Mouse (Mus musculus): ENCODE results near the gene Sbno2. TPM values are rescaled to one million over a fixed set of nuclear protein-coding genes. Genes with fewer than 3 reads are reported as not detected.

The Sbno2 gene
- total RNA-seq, 2 experiments from 2014 or later, result 16.9 to 19.1 TPM

GRCm38 (mm10) chr10:80020603-80021319 lies 84.6 kb downstream of the Sbno2 start:
- no peak for ATAC-seq (replicated peaks; ENCODE audit: poor library complexity)

DNA sequence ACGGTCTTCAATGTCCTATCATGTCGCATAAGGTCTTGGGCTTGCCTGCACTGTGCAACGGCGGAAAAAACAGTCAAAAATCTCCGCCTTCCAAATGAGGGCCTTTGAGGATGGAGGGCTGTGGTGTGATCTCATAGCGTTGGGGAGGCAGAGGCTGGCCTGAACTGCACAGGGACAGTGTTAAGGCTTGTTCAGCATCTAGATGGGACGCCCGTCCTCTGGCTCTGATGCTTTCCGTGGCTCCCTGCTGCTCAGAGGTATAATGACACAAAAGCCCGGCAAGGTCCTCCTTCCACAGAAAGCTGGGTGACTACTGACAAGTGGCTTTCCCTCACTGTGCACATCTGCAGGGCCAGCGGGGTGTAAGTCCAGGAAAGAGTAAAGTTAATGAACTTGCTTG lies 85.2 kb downstream of the Sbno2 start:
- no peak for ATAC-seq (replicated peaks; ENCODE audit: poor library complexity)

GRCm38 (mm10) chr10:80019471-80020131 lies 85.8 kb downstream of the Sbno2 start:
- ATAC-seq (replicated peaks; ENCODE audit: poor library complexity), result no peak

- 0 out of 2 replicates have a peak, but pooled peaks have one; percentile 7 for ATAC-seq (replicated peaks; ENCODE audit: poor library complexity)
These were observed 86.6 kb downstream of the Sbno2 start for GRCm38 (mm10) chr10:80018739-80019297.

GRCm38 (mm10) chr10:80017771-80018170 lies 87.6 kb downstream of the Sbno2 start:
- ATAC-seq (replicated peaks; ENCODE audit: poor library complexity), result no peak

DNA sequence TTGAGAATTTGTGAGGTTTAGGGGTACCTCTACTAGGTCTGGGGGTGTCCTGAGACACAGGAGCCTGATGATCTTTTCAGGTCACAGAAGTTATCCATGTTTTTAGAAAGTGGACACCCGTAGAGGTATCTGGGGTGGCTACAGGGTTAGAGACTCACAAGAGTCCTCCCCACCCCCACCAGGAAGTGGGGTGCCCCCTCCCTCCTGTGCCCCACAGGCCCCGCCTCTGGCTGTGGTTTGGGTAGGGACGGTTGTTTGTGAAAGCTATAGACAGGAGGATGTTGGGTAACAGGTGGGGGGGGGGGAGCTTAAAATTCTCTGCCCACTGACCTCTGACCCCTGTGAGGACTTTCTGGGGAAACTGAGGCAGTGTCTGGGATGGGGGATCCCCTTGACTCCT lies 88.0 kb downstream of the Sbno2 start:
- ATAC-seq (replicated peaks; ENCODE audit: poor library complexity), result peak; percentile 59

DNA sequence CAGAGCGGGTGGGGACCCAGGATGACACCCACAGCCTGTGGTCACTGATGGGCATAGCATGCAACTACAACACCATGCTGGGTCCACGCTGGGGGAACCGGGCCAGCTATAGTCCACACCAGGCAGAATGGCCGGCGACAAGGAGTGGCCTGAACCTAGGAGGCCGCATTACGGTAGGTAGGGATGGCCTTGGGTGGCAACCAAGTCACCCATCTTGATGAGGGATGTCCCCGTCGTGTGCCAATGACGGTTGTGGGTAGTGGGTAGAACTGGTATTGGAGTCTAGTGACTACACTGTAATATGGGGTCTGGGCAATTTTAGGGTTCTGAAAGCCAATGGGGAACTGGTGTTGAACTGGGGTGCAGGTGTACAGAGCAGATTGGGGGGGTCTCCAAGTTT lies 88.4 kb downstream of the Sbno2 start:
- peak; percentile 26 for ATAC-seq (replicated peaks; ENCODE audit: poor library complexity)

DNA sequence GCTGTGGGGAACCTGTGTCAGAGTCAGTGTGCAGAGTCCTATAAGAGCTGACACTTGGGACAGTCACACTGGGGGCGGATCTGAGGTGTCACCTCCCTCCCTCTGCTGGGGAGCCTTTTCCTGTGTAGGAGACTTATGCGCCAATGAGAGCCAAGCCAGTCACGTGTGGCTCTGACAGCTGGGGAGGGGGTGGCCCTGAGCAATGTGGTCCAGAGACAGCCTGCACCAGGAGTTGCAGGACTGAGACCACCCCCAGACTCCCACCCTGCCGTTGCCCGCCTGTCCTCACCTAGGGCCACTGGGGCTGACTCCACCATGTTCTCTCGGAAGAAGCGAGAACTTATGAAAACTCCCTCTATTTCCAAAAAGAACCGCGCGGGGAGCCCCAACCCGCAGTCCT lies 88.9 kb downstream of the Sbno2 start, which contains the start of gene Arhgap45:
Arhgap45 (plus strand) TSS at position 143 of the 400 bp plus-strand sequence.
- ATAC-seq (replicated peaks; ENCODE audit: poor library complexity), result peak; percentile 80

DNA sequence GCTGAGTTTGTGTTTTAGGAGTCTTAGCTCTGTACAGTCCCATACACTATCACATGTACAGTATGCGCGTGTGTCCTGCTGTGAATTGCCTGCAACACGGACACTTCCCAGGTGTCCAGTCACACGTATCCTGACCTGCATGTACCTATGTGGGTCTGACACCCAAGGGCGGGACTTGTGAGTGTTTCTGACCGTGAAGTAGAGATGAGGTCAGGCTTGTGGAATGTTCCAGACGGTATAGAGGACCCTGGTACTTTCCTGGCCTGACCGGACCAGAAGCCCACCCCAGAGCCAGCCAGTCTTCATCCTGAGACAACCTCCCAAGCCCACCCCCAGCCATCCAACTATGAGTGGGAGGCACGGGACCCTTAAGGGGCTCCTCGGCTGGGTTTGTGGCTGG lies 89.8 kb downstream of the Sbno2 start:
- no peak for ATAC-seq (replicated peaks; ENCODE audit: poor library complexity)

GRCm38 (mm10) chr10:80014484-80015290 lies 90.7 kb downstream of the Sbno2 start:
- ATAC-seq (replicated peaks; ENCODE audit: poor library complexity), result no peak

DNA sequence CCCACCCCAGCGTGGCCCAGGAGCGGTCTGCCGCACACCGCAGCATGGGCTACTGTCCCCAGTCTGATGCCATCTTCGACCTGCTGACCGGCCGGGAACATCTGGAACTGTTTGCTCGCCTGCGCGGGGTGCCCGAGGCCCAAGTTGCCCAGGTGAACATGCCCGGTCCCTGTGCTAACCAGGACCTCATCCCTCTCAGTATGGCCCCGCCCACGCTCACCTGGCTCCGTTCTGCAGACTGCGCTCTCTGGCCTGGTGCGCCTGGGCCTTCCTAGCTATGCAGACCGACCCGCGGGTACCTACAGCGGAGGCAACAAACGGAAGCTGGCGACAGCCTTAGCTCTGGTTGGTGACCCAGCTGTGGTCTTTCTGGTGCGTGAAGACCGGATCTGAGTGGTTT lies 91.8 kb downstream of the Sbno2 start:
- no peak for ATAC-seq (replicated peaks; ENCODE audit: poor library complexity)

- ATAC-seq (replicated peaks; ENCODE audit: poor library complexity), result no peak
These were observed 93.6 kb downstream of the Sbno2 start for GRCm38 (mm10) chr10:80011740-80012139.

Other genes starting within 250 kb of the Sbno2 start
Only the 30 nearest of the 34 such genes appear.
- gene Elane, start 219.3 kb downstream of the Sbno2 start, total RNA-seq (2015), result 6,143 and 8,228 TPM in 2 replicates
- gene Elane, start 219.3 kb downstream of the Sbno2 start, total RNA-seq (2017), result 2,359 and 2,989 TPM in 2 replicates
- 0.49 and 0.56 TPM in 2 replicates for gene Cfd, start 214.7 kb downstream of the Sbno2 start, total RNA-seq (2015)
- 1.2 TPM in 1 of 2 replicates, not detected in the other for gene Cfd, start 214.7 kb downstream of the Sbno2 start, total RNA-seq (2017)
- gene Med16, start 196.6 kb downstream of the Sbno2 start, total RNA-seq (2015), result 13.9 and 14.4 TPM in 2 replicates
- gene Med16, start 196.6 kb downstream of the Sbno2 start, total RNA-seq (2017), result 22.1 and 24.8 TPM in 2 replicates
- not detected in 2 replicates for gene Gm26602, start 194.7 kb downstream of the Sbno2 start, total RNA-seq (2015)
- gene Gm26602, start 194.7 kb downstream of the Sbno2 start, total RNA-seq (2017), result not detected in 2 replicates
- gene Kiss1r, start 188.6 kb downstream of the Sbno2 start, total RNA-seq (2015), result 0.15 TPM in 2 replicates
- 0.25 and 1.3 TPM in 2 replicates for gene Kiss1r, start 188.6 kb downstream of the Sbno2 start, total RNA-seq (2017)
- 72.3 and 78.7 TPM in 2 replicates for gene R3hdm4, start 184.4 kb downstream of the Sbno2 start, total RNA-seq (2015)
- 35.1 and 50.7 TPM in 2 replicates for gene R3hdm4, start 184.4 kb downstream of the Sbno2 start, total RNA-seq (2017)
- 19.9 and 21.6 TPM in 2 replicates for gene Arid3a, start 178.5 kb downstream of the Sbno2 start, total RNA-seq (2015)
- 31.0 and 32.2 TPM in 2 replicates for gene Arid3a, start 178.5 kb downstream of the Sbno2 start, total RNA-seq (2017)
- 36.8 and 57.4 TPM in 2 replicates for gene Wdr18, start 145.4 kb downstream of the Sbno2 start, total RNA-seq (2015)
- gene Wdr18, start 145.4 kb downstream of the Sbno2 start, total RNA-seq (2017), result 24.6 and 29.7 TPM in 2 replicates
- gene Grin3b, start 134.9 kb downstream of the Sbno2 start, total RNA-seq (2015), result not detected in 2 replicates
- gene Grin3b, start 134.9 kb downstream of the Sbno2 start, total RNA-seq (2017), result not detected in 2 replicates
- 38.9 and 44.2 TPM in 2 replicates for gene Tmem259, start 121.2 kb downstream of the Sbno2 start, total RNA-seq (2015)
- 44.6 and 54.8 TPM in 2 replicates for gene Tmem259, start 121.2 kb downstream of the Sbno2 start, total RNA-seq (2017)
- gene Cnn2, start 117.0 kb downstream of the Sbno2 start, total RNA-seq (2015), result 50.5 and 52.8 TPM in 2 replicates
- 73.3 and 84.1 TPM in 2 replicates for gene Cnn2, start 117.0 kb downstream of the Sbno2 start, total RNA-seq (2017)
- 15.4 and 15.8 TPM in 2 replicates for gene Abca7, start 109.1 kb downstream of the Sbno2 start, total RNA-seq (2015)
- 17.0 and 17.5 TPM in 2 replicates for gene Abca7, start 109.1 kb downstream of the Sbno2 start, total RNA-seq (2017)
- gene Arhgap45, start 88.9 kb downstream of the Sbno2 start, total RNA-seq (2015), result 64.1 and 69.0 TPM in 2 replicates
- gene Arhgap45, start 88.9 kb downstream of the Sbno2 start, total RNA-seq (2017), result 112 and 121 TPM in 2 replicates
- 93.3 and 99.5 TPM in 2 replicates for gene Polr2e, start 65.8 kb downstream of the Sbno2 start, total RNA-seq (2015)
- gene Polr2e, start 65.8 kb downstream of the Sbno2 start, total RNA-seq (2017), result 74.3 and 89.9 TPM in 2 replicates
- gene Gpx4, start 58.4 kb downstream of the Sbno2 start, total RNA-seq (2015), result 253 and 271 TPM in 2 replicates
- gene Gpx4, start 58.4 kb downstream of the Sbno2 start, total RNA-seq (2017), result 358 and 365 TPM in 2 replicates
- 71.7 and 81.1 TPM in 2 replicates for gene Stk11, start 10.2 kb upstream of the Sbno2 start, total RNA-seq (2015)
- gene Stk11, start 10.2 kb upstream of the Sbno2 start, total RNA-seq (2017), result 159 and 172 TPM in 2 replicates
- gene Atp5d, start 33.1 kb upstream of the Sbno2 start, total RNA-seq (2015), result 187 and 199 TPM in 2 replicates
- 37.6 and 39.3 TPM in 2 replicates for gene Atp5d, start 33.1 kb upstream of the Sbno2 start, total RNA-seq (2017)
- 3.8 and 4.8 TPM in 2 replicates for gene Cbarp, start 35.3 kb upstream of the Sbno2 start, total RNA-seq (2015)
- gene Cbarp, start 35.3 kb upstream of the Sbno2 start, total RNA-seq (2017), result 2.0 and 2.2 TPM in 2 replicates
- gene Midn, start 42.7 kb upstream of the Sbno2 start, total RNA-seq (2015), result 21.4 and 22.2 TPM in 2 replicates
- 12.7 and 17.9 TPM in 2 replicates for gene Midn, start 42.7 kb upstream of the Sbno2 start, total RNA-seq (2017)
- gene Cirbp, start 60.4 kb upstream of the Sbno2 start, total RNA-seq (2015), result 16.1 and 18.4 TPM in 2 replicates
- gene Cirbp, start 60.4 kb upstream of the Sbno2 start, total RNA-seq (2017), result 35.4 and 60.4 TPM in 2 replicates
- gene 1600002K03Rik, start 67.4 kb upstream of the Sbno2 start, total RNA-seq (2015), result 17.2 and 18.2 TPM in 2 replicates
- 13.4 and 13.5 TPM in 2 replicates for gene 1600002K03Rik, start 67.4 kb upstream of the Sbno2 start, total RNA-seq (2017)
- 0.54 TPM in 1 of 2 replicates, not detected in the other for gene Efna2, start 73.9 kb upstream of the Sbno2 start, total RNA-seq (2015)
- gene Efna2, start 73.9 kb upstream of the Sbno2 start, total RNA-seq (2017), result 0.37 TPM in 1 of 2 replicates, not detected in the other
- gene Mum1, start 120.9 kb upstream of the Sbno2 start, total RNA-seq (2015), result 27.6 and 30.9 TPM in 2 replicates
- gene Mum1, start 120.9 kb upstream of the Sbno2 start, total RNA-seq (2017), result 28.9 and 30.0 TPM in 2 replicates
- gene Ndufs7, start 143.6 kb upstream of the Sbno2 start, total RNA-seq (2015), result 138 and 162 TPM in 2 replicates
- 106 and 135 TPM in 2 replicates for gene Ndufs7, start 143.6 kb upstream of the Sbno2 start, total RNA-seq (2017)
- gene Gamt, start 155.4 kb upstream of the Sbno2 start, total RNA-seq (2015), result 3.2 and 3.7 TPM in 2 replicates
- 2.5 and 7.4 TPM in 2 replicates for gene Gamt, start 155.4 kb upstream of the Sbno2 start, total RNA-seq (2017)
- 55.4 and 61.6 TPM in 2 replicates for gene Dazap1, start 155.9 kb upstream of the Sbno2 start, total RNA-seq (2015)
- gene Dazap1, start 155.9 kb upstream of the Sbno2 start, total RNA-seq (2017), result 231 and 302 TPM in 2 replicates
- 2,196 and 2,314 TPM in 2 replicates for gene Rps15, start 186.9 kb upstream of the Sbno2 start, total RNA-seq (2015)
- 2,623 and 2,987 TPM in 2 replicates for gene Rps15, start 186.9 kb upstream of the Sbno2 start, total RNA-seq (2017)
- not detected in 2 replicates for gene Apc2, start 190.4 kb upstream of the Sbno2 start, total RNA-seq (2015)
- 0.03 TPM in 1 of 2 replicates, not detected in the other for gene Apc2, start 190.4 kb upstream of the Sbno2 start, total RNA-seq (2017)
- 22.9 and 24.2 TPM in 2 replicates for gene 2310011J03Rik, start 215.0 kb upstream of the Sbno2 start, total RNA-seq (2015)
- 15.7 and 16.8 TPM in 2 replicates for gene 2310011J03Rik, start 215.0 kb upstream of the Sbno2 start, total RNA-seq (2017)
- gene Pcsk4, start 223.9 kb upstream of the Sbno2 start, total RNA-seq (2015), result 5.3 and 7.0 TPM in 2 replicates
- 0.67 and 1.8 TPM in 2 replicates for gene Pcsk4, start 223.9 kb upstream of the Sbno2 start, total RNA-seq (2017)